Mouse (Mus musculus) hindbrain, embryonic 13.5 days (tissue): ENCODE measurements around the gene Samd8. TPM values are rescaled to one million over a fixed set of nuclear protein-coding genes. Genes with fewer than 3 reads are reported as not detected.

Experiments
- ATAC-seq: fragments of 200-750 bp; cut with Nextera tagmentation; 2 replicates; pipeline ENCODE4 v1.8.0; 2017; ENCODE audit warnings: moderate TSS enrichment; ENCODE audit not compliant: low FRiP score
- H3K27ac ChIP-seq: fragments of 300-500 bp; sonication (generic); 2 replicates; pipeline ENCODE4 v1.5.1; 2015; ENCODE audit warnings: inconsistent platforms, mild to moderate bottlenecking, moderate library complexity
- H3K27me3 ChIP-seq: fragments of 300-500 bp; sonication (generic); 2 replicates; pipeline ENCODE4 v1.6.1; 2015; ENCODE audit warnings: mild to moderate bottlenecking, inconsistent platforms
- H3K36me3 ChIP-seq: fragments of 300-500 bp; sonication (generic); 2 replicates; pipeline ENCODE4 v1.6.1; 2015; ENCODE audit warnings: mild to moderate bottlenecking, inconsistent platforms
- H3K4me1 ChIP-seq: fragments of 300-500 bp; sonication (generic); replicated peaks from 2 replicates; pipeline ENCODE4 v1.6.1; 2015; ENCODE audit warnings: inconsistent platforms
- H3K4me2 ChIP-seq: fragments of 300-500 bp; sonication (generic); 2 replicates; pipeline ENCODE4 v1.6.1; 2015; ENCODE audit warnings: inconsistent platforms, mild to moderate bottlenecking, moderate library complexity
- H3K4me3 ChIP-seq: fragments of 300-500 bp; sonication (generic); 2 replicates; pipeline ENCODE4 v1.5.1; 2015; ENCODE audit warnings: mild to moderate bottlenecking, inconsistent platforms
- H3K9ac ChIP-seq: fragments of 300-500 bp; sonication (generic); 2 replicates; pipeline ENCODE4 v1.6.1; 2015; ENCODE audit warnings: mild to moderate bottlenecking, inconsistent platforms
- H3K9me3 ChIP-seq: fragments of 300-500 bp; sonication (generic); 2 replicates; pipeline ENCODE4 v1.6.1; 2016; ENCODE audit warnings: inconsistent platforms
- WGBS: fragments of 180-500 bp; shearing (Covaris S2); methylation state at CpG from one replicate; pipeline ENCODE4 v1.1.7; 2015; 5-methylcytosine and 5-hydroxymethylcytosine counted together
- polyA plus RNA-seq: library from polyadenylated mRNA; unstranded; fragments of >200 nt; fragmentation: Nextera tagmentation; extraction: Ambion mirVana; gene quantifications from 2 replicates; pipeline ENCODE4 v1.2.1, GENCODE M21; 2015

Samd8 gene
- polyA plus RNA-seq, 1 experiment from 2014 or later: 18.6 TPM

DNA sequence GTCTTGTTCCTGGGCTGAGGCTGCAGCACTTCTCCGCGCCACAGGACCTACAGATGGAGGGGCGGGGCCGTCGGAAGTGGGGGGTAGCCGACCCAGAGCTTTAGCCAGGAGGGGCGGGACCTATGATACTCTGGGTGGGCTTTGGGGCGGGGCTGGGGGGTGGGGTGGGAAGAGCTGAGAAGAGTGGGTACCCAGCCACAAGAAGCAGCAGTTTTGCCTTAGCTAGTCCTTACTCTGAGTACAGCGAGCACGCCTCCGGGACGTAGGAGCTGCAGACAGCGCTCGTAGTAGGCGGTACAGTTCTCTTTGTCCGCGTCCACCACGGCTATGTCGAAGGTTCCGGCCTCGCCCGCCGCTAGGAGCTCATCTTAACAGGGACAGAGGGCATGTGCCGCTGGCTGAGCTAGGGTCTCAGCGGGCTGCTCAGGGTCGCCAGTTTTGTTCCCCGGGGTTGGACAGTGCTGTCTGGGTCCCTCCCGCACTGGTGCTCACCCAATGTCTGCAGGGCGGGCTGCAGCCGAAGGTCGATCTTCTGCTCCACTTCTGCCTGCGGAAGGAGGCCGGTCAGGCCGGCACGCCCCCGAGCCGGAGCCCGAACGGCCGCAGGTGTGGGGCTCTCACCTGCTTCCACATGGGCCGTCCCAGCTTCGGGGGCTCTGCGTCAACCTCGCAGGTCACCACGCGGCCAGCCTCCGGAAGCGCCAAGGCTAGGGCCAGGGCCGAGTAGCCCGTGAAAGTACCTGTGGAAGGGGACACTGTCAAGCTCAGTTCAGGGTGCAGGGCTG, 97.2 kb downstream of the Samd8 start:
- peak; percentile 48 for ATAC-seq
- under 1% methylated on average over 50 of the region's 50 CpGs for WGBS

More for the DNA sequence above, 97.2 kb downstream of the Samd8 start:
- Histone ChIP-seq H3K9ac (peak overlapping the region; percentile 88), H3K4me2 (peak overlapping the region; percentile 99), H3K27me3 (no peaks in the 10 kb centered on the region), H3K27ac (peak overlapping the region; percentile 55), H3K4me1 (peaks cover 41% of the 10 kb centered on the region), H3K4me3 (peak overlapping the region; percentile 75), H3K9me3 (no peaks in the 10 kb centered on the region), H3K36me3 (peaks cover 39% of the 10 kb centered on the region)

Other genes starting within 250 kb of the Samd8 start
- 0.14 TPM in 1 of 2 replicates, not detected in the other for gene Dupd1, start 36.0 kb upstream of the Samd8 start, polyA plus RNA-seq
- not detected in 2 replicates for gene Dusp13, start 650 bp downstream of the Samd8 start, polyA plus RNA-seq
- gene Vdac2, start 74.7 kb downstream of the Samd8 start, polyA plus RNA-seq: 250 and 265 TPM in 2 replicates
- 34.2 TPM in 2 replicates for gene Comtd1, start 98.4 kb downstream of the Samd8 start, polyA plus RNA-seq
- gene Zfp503, start 239.1 kb downstream of the Samd8 start, polyA plus RNA-seq: 16.1 and 16.8 TPM in 2 replicates